Mouse (Mus musculus) cerebellum, postnatal 4 days (tissue): ENCODE data around the gene Rap1b.

Source experiments
- DNase-seq, 2 experiments: peaks; one replicate each; pipeline ENCODE4 v3.0.0; 2022; ENCODE audit warnings: low spot score in 2 of 2, mixed read lengths in 1 of 2

The Rap1b gene

DNA sequence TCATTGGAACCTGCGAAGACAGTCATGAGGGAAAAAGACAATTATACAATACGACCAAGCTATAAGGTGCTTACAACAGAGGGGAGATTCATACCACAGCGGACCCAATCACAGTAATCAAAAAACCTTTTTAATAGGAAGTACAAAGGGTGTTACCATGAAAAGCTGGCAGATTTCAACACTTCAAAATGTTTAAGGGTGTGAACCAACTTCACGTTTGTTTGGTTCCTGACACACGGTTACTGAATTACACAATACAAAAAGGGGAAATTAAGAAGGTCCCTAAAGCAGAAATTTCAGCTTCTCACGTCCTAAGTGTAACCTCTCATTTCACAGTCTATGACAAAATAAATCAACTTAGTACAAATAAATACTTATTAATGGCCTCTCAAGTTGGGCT, 27.2 kb downstream of the Rap1b start:
- DNase-seq, result no peak

DNA sequence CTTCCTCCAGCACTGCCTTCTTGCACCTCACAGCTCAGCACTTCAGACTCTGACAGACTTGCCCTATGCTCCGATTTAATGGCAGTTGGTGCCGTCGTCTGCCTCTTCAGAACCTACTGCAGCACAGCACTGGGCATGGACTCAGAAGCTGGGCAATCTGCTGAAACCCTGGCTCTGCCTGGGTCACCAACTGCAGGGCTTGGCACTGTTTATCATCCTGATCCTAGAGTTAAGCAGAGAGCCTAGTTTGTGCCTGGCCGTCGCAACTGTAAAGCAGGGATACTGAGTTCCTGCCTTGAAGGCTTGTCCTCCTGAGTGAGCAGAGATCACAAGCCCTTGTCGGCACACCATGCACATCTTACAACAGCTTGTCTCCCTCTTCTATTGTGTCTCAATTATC, 29.1 kb downstream of the Rap1b start:
- no peak for DNase-seq

DNA sequence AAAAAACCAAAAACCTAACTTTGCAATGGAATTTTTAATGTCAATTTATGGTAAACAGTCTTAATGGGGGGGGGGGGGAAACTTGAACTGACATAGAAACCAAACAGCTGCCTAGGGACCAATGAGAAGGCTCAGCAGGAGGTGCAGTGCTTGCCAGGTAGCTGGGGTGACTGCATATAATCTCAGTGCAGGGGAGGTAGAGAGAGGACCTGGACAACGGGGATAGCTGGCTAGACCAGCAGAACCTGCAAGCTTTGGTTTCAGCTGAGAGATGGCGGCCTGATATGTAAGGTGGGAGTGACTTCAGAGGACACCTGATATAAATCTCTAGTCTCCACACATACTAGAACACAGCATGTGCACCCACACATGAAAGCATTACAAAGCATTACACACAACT, 33.3 kb downstream of the Rap1b start:
- DNase-seq, result no peak

DNA sequence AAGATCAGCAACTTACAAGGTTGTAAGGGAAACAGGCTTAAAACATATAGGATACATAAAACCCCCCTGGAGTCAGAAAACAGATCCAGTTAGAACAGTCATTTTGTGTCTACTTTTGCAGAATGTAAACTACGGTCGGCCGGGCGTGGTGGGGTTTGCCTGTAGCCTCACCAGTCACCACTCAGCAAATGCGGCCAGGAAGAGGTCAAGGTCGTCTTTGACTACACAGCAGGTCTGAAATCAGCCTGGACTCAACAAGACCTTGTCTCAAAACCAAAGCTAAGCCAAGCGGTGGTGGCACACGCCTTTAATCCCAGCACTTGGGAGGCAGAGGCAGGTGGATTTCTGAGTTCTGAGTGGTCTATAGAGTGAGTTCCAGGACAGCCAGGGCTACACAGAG, 34.3 kb downstream of the Rap1b start:
- no peak for DNase-seq

DNA sequence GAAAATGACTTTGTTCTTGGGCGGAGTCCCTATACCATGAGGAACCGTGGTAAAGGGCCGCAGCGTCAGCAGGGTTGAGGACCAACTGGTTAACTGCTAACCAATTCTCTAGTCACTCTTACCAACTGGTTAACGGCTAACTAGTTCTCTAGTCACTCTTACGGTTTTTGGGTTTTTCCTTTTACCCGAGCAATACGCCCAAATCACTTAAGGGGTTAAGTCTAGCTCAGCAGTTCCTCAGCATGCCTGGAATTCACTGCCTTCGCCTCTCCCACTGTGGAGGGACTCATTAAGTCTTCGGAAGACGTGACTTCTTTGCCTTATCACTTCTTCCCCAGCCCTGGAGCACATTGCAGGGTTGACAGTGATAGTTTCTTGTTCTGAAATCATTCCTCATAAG, 35.3 kb downstream of the Rap1b start:
- DNase-seq, result no peak

DNA sequence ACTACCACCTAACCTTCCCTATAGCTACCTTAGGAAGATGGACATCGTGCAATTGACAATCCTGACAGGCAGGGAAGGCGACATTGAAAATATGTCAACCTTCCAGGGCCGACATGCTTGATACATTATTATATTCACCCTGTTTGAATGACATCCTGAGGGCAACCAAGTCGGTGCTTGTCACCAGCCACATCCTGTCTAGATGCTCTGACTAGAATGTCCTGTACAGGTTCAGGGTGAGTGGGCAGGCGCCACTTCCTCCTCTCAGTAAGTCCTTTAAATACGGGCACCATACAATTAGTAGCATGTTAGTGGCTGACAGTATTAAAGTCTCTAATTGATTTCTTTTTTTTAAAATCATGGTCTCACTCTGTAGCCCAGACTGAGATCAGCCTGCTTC, 37.8 kb downstream of the Rap1b start:
- DNase-seq, result no peak

DNA sequence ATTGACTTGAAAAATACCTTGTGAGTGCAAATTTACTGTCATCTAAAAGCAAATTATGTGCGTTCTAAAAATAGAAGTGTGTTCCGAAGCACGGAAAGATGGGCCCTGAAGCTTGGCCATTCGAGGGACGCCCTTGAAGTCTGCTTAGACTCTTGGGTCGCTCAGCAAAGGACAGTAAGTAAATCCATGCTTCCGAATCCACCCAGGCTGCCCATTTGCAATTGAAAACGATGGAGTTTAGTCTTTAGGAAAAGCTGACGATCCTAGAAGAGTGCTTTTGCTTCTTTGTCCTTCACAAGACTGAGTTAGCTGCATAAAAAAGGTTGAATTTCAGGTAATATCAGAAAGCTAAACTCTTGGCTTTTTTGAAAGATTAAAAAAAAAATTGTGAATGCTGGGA, 39.9 kb downstream of the Rap1b start:
- no peak for DNase-seq

DNA sequence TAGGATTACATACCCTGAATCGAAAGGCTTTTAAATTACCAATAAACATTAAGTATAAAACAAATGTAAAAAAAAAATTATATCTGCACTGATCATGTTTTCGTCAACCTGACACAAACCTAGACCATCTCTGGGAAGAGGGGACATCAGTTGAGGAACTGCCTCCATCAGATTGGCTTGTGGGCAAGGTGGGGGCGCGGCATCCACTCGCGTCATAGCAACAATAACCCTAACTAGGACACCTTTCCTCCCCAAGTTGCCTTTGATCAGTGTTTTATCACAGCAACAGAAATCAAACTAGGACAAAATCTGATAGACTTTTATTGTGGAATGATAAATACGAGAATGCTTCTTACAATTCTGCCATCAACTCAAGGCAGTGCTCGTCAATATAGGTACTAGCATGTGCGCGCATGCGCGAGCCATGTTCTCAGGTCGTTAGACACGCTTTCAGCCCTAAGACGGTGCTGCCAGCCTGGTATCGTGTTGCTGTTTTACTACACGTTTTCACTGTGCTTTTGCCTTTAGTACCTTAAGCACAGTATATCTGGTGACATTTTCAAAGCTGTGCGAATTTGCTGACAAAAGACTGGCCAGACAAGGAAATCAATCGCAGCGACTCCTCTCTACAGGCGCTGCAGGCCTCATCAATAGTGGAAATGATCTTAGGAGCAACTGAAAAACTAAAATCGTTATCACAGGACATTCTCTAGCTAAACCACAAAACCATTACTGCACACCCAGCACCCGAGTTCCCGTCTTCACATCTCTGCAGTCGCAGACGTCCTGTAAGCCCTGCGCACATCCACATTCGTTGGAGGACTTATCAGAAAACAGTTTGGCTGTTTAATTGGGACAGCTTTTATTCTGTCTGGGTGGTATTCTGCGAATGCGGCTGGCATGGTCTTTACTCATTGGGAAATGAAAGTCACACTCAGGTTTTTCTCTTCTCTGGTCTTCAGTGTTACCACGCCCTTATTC, 41.7 kb downstream of the Rap1b start:
- no peak for DNase-seq

DNA sequence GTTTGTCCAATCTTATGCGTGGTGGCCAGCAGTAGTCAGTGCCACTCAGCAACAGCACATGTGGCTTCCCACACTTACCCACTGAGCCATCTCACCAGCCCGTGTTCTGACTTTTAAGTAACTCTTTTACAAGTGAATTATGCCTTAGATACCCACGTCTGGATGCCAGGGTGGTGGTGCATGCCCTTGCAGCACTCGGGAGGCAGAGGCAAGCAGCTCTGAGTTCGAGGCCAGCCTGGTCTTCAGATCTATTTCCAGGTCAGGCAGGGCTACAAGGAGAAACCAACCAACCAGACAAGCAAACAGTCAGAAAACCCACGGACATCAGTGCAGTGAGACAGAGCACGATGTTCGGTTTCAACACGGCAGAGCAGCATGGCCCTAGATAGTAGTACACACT, 43.9 kb downstream of the Rap1b start:
- no peak for DNase-seq

DNA sequence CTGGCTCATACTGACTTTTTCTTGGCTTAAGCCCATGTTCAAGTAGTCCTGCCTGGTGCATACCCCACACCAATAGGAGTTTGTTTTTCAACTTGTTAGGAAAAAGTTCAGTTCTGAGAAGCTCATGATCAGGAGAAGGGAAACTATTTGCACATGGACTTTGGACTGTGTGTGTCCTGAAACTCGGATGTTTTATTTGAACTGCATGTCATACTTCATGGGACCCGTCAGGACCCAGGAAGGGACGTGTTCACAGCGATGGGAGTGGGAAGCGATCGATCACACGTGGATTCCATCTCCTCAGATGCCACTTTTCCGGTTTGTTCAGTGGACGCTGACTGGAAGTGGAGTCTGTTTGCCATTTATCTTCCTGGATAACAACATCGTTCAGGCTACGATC, 46.0 kb downstream of the Rap1b start:
- no peak for DNase-seq

DNA sequence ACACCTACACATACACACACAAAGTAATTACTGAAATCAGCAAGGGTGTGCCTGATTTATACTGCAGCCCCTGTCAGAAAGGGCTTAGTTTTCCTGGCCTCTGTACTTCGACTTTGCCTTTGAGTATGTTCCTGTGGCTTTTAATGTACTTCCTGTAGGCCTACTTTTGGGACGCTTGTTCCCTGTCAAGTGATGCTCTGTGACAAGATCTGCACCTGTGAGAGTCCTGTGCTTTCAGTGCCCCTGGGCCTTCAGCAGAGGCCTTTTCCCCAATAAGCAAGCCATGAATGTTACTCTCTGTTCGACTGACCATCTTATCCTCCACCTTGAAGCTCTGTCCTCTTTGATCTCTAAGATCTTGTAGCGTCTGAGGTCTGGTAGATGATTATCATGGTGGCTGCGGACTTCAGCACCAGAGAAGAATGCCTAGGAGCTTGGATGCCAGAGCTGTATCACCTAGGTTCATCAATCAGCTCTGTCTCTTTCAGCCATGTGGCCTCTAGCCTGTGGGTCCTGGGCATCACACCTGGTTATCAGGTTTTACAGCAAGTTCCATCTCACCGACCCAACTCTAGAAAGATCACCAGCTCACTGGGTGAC, 47.3 kb downstream of the Rap1b start:
- DNase-seq, result no peak

DNA sequence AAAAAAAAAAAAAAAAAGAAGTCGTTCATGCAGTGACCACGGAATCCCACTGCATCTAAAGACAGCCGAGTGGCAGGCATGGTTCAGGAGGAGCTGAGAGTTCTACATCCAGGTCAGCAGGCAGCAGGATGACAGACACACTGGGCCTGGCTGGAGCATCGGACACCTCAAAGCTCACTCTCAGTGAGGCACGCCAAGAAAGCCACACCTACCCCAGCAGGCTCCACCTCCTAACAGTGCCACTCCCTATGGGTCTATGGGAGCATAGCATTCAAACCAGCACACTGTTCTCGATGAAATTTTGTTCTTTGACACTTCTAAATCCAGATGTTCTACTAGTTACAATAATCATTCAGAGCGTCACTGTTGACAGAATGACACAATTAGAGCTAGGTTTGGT, 48.2 kb downstream of the Rap1b start:
- no peak for DNase-seq

DNA sequence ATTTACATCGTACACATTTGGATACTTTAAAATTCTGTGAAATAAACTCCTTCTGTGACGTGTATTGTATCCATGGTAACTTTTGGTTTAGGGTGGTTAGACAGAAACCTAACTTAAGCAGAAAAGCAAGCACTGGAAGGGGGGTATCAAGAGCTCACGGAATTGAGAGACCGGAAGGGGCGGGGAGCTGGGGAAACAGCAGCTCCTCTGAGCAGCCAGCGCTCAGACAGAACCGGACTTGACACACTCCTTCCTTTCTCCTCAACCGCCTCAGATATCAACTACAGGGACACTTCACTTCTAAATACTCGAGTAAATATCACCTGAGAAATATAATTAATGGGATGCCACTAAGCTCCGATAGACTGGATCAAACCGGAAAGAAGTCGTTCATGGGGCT, 48.7 kb downstream of the Rap1b start:
- no peak for DNase-seq

DNA sequence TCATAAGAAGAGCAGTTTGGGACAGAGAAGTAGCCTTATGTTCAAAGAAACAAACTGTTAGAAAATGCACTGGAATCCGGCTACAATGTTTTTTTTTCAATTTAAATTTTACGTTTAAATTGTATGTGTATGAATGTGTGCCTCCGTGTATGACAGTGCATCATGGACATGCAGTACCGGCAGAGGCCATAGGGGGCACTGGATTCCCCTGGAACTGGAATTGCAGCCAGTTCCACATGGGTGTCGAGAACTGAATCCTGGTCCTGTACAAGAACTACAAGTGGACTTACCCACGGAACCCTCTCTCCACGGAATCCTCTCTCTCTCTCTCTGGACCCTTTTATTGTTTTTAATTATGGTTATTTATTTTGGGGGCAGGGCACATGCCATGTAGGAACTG, 49.7 kb downstream of the Rap1b start:
- DNase-seq, result peak in 1 of 2 experiments; percentile 26

DNA sequence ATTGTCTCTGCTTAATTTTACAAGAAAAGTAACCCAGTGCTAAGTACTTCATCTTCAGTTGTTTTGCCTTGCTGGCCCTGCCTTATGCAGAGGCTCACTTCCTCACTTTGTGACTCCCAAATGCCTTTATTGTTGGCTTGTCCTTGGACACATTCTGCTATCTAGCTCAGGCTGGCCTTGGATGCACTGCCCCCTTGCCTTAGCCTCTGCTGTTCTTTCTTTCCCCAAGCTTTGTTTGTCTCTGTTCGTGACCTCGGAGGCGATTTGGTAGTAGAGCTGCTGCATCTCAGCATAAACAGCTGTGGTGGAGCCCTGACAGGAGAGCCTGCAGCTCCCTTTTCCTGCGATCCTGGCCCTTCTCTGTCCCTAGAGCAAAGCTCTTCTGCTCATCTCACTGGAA, 50.6 kb downstream of the Rap1b start:
- DNase-seq, result no peak

DNA sequence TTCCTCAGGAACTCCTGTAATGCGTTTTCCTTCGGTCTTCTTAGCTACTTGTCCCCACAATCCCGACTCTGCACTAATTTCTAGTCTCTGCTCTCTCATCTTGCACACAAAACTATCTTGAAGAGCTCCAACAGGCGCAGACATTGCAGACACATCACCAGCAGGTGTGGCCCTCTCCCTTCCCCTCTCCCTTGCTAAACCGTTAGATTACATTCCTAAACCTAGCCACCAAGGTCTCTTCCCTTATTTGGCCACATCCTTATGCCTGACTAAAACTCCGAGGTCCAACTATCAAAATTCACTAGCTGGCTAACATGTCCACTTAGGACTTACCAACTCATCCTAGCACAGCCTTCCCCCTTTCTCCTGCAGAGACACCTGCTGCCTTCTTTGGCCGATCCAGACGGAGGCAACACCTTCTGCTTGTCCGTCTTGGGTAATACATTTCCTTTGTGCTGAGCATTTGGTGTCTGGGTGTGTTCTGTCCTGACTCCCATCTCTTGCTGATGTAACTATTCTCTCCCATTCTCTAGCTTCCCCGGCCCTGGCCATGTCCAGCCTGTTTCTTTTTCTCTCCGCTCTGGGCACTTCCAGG, 52.3 kb downstream of the Rap1b start:
- DNase-seq, result peak in 1 of 2 experiments; percentile 13

DNA sequence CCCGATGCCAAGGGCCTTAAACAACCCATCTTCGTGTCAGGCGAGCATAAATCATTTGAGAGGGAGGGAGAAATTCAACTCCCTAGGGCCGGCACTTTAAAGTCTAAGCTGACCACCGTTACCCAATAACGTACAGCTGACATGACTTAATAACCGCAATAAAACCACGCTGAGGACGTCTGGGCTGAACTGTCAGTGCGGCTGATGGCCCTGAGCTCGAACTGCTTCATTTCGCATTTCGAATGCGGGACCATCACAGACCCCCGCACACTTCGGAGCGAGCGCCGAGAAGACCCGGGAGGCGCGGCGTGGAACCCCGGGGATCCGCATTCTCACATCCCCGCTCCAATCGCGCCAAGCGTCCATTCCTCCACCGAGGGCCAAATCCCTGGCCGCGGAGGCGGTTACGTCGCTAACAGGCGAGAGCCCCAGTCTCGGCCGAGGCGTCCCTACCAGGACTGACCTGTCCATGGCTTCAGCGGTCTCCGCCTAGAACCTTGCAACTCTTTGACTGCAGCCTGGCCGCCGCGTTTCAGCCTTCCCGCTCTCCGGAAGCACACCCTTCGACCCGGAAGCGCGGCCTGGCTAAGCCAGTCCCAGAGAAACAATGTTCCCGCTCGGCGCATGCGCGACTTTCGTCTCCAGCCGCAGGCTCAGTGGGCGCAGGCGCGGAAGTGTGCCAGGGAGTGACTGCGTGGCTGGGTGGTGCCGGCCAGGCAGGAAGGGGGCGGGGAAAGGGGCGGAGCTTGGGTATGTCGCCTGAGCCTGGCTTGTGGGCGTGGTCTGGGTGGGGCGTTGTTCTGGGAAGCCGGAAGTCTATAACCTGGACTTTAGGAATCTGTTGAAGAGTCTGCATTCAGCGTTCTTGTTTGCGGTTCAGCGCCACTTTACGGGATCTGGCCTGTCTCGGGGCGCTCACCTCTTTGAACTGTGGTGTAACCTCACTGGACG, 53.4 kb downstream of the Rap1b start, which contains the start of gene Nup107:
TSS of gene Nup107 (minus strand) at position 565 of the 951 bp plus-strand sequence.
- DNase-seq, result peak; percentile 100

DNA sequence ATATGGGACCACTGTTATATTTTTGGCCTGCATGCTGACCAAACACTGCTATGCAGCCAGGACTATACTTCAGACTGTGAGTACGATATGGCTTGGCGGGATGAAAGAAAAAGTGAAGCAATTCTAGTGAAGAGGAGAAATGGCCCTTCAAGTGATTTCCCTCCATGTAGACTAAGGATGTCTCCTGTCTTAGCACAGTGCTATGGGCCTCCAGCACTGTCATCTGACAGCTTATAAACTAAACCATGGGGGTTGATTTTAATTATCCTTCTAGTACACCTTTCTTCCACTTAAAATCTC, 54.7 kb downstream of the Rap1b start:
- DNase-seq, result no peak

DNA sequence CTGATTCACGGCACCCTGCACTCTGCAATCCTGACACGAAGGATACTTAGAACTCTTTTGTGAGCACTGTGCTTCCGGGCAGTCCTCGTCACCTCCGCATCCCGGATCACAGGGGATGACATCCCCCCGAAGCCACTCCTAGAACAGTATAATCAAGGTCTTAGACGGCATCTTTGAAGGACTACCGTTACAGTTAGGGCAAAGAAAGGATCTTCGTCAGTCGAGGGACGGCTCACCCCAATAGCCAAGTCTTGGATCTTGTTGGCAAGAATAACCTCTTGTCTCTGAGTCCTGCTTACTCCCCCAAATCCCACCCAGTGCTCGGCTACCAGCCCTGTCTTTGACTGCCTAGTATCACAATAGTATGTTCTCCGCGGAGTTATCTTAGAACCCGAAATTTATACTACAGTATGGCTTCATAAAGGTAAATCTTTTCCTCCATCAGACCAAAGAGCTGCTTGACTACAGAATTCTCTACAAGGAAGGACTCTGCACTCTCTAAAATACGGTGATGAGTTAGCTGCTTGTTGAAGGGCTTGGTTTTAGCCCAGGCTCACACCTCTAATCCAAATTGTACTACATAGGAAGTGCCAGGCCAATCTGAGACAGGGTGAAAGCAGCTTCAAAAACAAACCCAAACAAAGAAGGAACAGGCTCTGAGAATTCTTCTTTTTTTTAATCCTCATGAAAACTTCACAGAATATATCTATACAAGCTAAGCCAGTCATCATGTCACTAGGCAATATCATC, 55.2 kb downstream of the Rap1b start:
- DNase-seq, result no peak

DNA sequence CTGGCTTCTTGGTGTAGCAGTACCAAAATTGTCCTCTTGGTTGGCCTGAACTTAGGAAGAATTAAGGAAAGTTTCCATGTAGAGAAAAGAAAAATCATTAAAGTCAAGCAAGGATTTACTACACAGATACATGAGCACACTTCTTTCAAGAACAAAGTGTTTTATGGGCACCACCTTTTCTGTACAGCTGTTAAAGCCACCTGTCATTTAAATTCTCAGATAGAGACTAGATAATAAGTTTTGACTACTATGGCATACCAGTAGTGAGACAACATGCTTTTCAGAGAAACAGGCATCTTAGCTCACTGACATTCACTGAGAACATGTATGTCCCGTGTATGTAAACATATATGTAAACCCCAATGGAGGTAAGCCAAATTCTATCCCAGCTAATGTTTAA, 55.8 kb downstream of the Rap1b start:
- DNase-seq, result no peak

DNA sequence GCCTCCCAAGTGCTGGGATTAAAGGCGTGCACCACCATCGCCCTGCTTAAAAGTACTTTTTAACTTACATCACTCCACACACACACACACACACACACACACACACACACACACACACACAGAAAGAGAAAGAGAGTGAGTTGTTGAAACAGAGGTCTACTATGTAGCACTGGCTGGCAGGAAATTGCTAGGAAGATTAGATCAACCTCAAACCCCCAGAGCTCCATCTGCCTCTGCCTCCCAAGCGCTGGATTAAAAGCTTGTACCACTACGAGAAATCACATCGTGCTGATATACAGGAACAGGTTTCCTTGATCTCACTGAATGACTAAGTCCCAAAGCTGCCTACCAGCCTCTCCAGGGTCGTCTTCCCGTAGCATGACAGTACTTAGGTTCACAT, 61.2 kb downstream of the Rap1b start:
- no peak for DNase-seq
